Mouse (Mus musculus) hindbrain, embryonic 14.5 days (tissue): ENCODE data around the gene P4ha3. TPM values are rescaled to one million over a fixed set of nuclear protein-coding genes. Genes with fewer than 3 reads are reported as not detected.

Experiments used
- ATAC-seq: fragments of 200-750 bp; cut with Nextera tagmentation; 2 replicates; pipeline ENCODE4 v1.8.0; 2017; ENCODE audit warnings: moderate number of reproducible peaks, mild to moderate bottlenecking, moderate TSS enrichment, moderate library complexity; ENCODE audit not compliant: low FRiP score
- DNase-seq: peaks from one replicate; pipeline ENCODE4 v3.0.0-alpha.2; 2015; ENCODE audit warnings: low spot score
- H3K27ac ChIP-seq: fragments of 300-500 bp; sonication (generic); 2 replicates; pipeline ENCODE4 v1.5.1; 2014; ENCODE audit warnings: mild to moderate bottlenecking, moderate library complexity
- H3K27me3 ChIP-seq: fragments of 300-500 bp; sonication (generic); 2 replicates; pipeline ENCODE4 v1.6.1; 2014; ENCODE audit warnings: mild to moderate bottlenecking, low read length, mixed read lengths; ENCODE audit not compliant: control insufficient read depth, insufficient read depth
- H3K36me3 ChIP-seq: fragments of 300-500 bp; sonication (generic); replicated peaks from 2 replicates; pipeline ENCODE4 v1.6.1; 2014; ENCODE audit not compliant: control insufficient read depth, insufficient read depth
- H3K4me1 ChIP-seq: fragments of 300-500 bp; sonication (generic); replicated peaks from 2 replicates; pipeline ENCODE4 v1.6.1; 2014; ENCODE audit warnings: antibody characterized with exemption, low read length, mixed read lengths; ENCODE audit not compliant: control insufficient read depth, insufficient read depth
- H3K4me2 ChIP-seq: fragments of 300-500 bp; sonication (generic); replicated peaks from 2 replicates; pipeline ENCODE4 v1.6.1; 2014; ENCODE audit warnings: mild to moderate bottlenecking, moderate library complexity
- H3K4me3 ChIP-seq: fragments of 300-500 bp; sonication (generic); replicated peaks from 2 replicates; pipeline ENCODE4 v1.5.1; 2014; ENCODE audit warnings: mild to moderate bottlenecking, low read length
- H3K9ac ChIP-seq: fragments of 300-500 bp; sonication (generic); 2 replicates; pipeline ENCODE4 v1.6.1; 2014
- H3K9me3 ChIP-seq: fragments of 300-500 bp; sonication (generic); 2 replicates; pipeline ENCODE4 v1.6.1; 2016; ENCODE audit warnings: low read length; ENCODE audit not compliant: control insufficient read depth
- WGBS: fragments of 180-500 bp; shearing (Covaris S2); extraction: QIAGEN DNeasy Blood & Tissue Kit; methylation state at CpG from one replicate; pipeline ENCODE4 v1.1.7; 2014; 5-methylcytosine and 5-hydroxymethylcytosine counted together
- polyA plus RNA-seq: library from polyadenylated mRNA; unstranded; fragments of >200 nt; fragmentation: Nextera tagmentation; extraction: Ambion mirVana; gene quantifications from 2 replicates; pipeline ENCODE4 v1.2.1, GENCODE M21; 2014

Gene P4ha3
- polyA plus RNA-seq, 1 experiment from 2014 or later, result 12.6 TPM

- H3K9me3 ChIP-seq, result no peaks in the 10 kb centered on the region
- H3K4me1 ChIP-seq, result peaks cover 33% of the 10 kb centered on the region
- DNase-seq (no peak), ATAC-seq (no peak)
- WGBS, result 95% methylated on average over 4 of the region's 4 CpGs
- H3K9ac ChIP-seq, result no peak overlapping the region
- H3K36me3 ChIP-seq, result no peaks in the 10 kb centered on the region
- no peak overlapping the region for H3K4me3 ChIP-seq
- no peaks in the 10 kb centered on the region for H3K27me3 ChIP-seq
- no peak overlapping the region for H3K4me2 ChIP-seq
- no peak overlapping the region for H3K27ac ChIP-seq
Observed at GRCm38 (mm10) chr7:100312716-100313115, 27.4 kb downstream of the P4ha3 start.

DNA sequence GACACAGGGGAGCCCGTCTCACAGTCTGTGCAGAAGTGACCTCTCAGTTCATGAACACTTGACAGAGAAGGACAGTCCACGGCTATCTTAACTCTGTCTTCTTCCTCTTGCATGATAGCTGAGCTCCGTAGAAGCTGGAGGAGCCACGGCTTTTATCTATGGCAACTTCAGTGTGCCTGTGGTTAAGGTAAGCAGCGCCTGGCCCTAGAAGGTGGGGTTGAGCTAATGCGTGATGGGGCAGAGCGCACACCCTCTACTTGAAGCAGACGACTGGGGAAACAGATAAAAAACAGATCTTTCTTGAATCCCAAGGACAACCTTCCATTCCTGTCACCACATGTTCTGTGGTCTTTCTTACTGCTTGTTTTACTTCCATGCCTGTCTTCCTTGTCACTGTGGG is 31.6 kb downstream of the P4ha3 start:
- no peak overlapping the region for H3K4me2 ChIP-seq
- H3K4me3 ChIP-seq, result no peak overlapping the region
- H3K9me3 ChIP-seq, result no peaks in the 10 kb centered on the region
- no peaks in the 10 kb centered on the region for H3K4me1 ChIP-seq
- H3K9ac ChIP-seq, result no peak overlapping the region
- no peaks in the 10 kb centered on the region for H3K27me3 ChIP-seq
- DNase-seq (no peak), ATAC-seq (no peak)
- WGBS, result 92% methylated on average over 8 of the region's 8 CpGs
- no peak overlapping the region for H3K27ac ChIP-seq
- H3K36me3 ChIP-seq, result no peaks in the 10 kb centered on the region

DNA sequence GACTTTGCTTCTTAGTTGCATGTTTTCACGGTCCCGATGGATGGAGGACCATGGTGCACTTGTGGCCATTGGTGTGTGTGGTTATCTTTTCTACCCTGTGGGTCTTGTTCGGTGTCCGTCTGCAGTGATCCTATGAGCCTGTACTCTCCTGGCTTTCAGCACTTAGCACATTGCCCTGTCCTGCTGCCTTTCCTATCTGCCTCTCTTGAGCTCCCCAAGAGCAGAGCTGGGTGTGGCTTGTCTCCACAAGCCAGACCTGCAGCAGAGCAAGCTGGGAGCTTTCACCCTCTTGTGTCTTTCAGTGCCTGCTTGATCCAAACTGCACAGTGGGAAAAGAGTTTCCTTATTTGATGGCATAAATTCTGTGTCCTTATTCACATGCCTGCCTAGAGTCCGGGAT is 32.2 kb downstream of the P4ha3 start:
- ATAC-seq (no peak), DNase-seq (no peak)
- Histone ChIP-seq H3K36me3 (no peaks in the 10 kb centered on the region), H3K9ac (no peak overlapping the region), H3K4me2 (no peak overlapping the region), H3K27me3 (no peaks in the 10 kb centered on the region), H3K4me1 (no peaks in the 10 kb centered on the region), H3K4me3 (no peak overlapping the region), H3K9me3 (no peaks in the 10 kb centered on the region), H3K27ac (no peak overlapping the region)
- WGBS, result 97% methylated on average over 5 of the region's 5 CpGs

DNA sequence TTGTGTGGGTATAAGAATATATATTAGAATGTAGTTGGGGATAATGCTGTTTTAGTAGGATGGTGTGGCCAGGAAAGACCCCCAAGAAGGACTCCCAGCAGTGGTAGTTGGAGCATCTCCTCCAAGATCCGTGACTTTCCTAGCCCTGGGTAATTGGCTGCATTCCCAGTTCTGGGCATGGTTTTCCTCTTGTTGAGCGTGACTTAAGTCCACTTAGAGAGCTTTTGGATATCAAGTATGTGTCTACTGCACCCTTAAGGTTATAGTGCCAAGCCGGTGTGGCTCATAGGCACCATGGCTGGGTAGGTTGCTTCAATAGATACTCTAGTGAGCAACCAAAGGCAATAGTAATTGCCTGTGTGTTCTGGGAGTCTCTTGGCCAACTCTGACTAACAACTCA is 38.4 kb downstream of the P4ha3 start:
- Histone ChIP-seq H3K9ac (no peak overlapping the region), H3K27me3 (no peaks in the 10 kb centered on the region), H3K27ac (no peak overlapping the region), H3K4me1 (no peaks in the 10 kb centered on the region), H3K4me3 (no peak overlapping the region), H3K4me2 (no peak overlapping the region), H3K36me3 (peaks cover 29% of the 10 kb centered on the region), H3K9me3 (no peaks in the 10 kb centered on the region)
- WGBS, result 90% methylated on average over 3 of the region's 3 CpGs
- ATAC-seq (no peak), DNase-seq (no peak)

DNA sequence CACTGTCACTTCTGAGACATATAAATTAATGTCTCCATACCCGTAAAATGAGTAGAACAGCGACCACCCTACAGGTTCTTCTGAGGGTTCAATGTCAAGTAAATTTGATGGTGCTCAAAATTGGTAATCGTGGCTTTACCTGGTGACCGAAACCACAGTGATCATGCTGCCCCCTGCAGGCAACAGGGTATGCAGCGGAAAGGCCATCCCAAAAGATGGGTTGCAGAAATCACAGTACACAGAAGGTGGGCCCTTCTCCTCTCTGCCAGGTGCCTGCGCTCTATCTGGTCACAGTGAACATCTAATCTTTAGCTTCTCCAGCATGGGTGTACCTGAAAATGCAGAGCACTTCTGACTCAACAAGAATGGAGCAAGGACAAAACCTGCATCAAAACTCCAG is 40.2 kb downstream of the P4ha3 start:
- H3K36me3 ChIP-seq, result peaks cover 40% of the 10 kb centered on the region
- no peaks in the 10 kb centered on the region for H3K4me1 ChIP-seq
- no peak overlapping the region for H3K4me2 ChIP-seq
- 79% methylated on average over 6 of the region's 6 CpGs for WGBS
- peak; percentile 67 for DNase-seq
- no peak for ATAC-seq
- no peaks in the 10 kb centered on the region for H3K9me3 ChIP-seq
- no peak overlapping the region for H3K27ac ChIP-seq
- H3K9ac ChIP-seq, result no peak overlapping the region
- H3K27me3 ChIP-seq, result no peaks in the 10 kb centered on the region
- no peak overlapping the region for H3K4me3 ChIP-seq

GRCm38 (mm10) chr7:100327514-100327913 is 42.2 kb downstream of the P4ha3 start:
- no peak overlapping the region for H3K9ac ChIP-seq
- DNase-seq (no peak), ATAC-seq (no peak)
- 92% methylated on average over 7 of the region's 7 CpGs for WGBS
- H3K36me3 ChIP-seq, result peaks cover 59% of the 10 kb centered on the region
- H3K4me3 ChIP-seq, result no peak overlapping the region
- no peak overlapping the region for H3K27ac ChIP-seq
- no peaks in the 10 kb centered on the region for H3K9me3 ChIP-seq
- no peaks in the 10 kb centered on the region for H3K27me3 ChIP-seq
- H3K4me1 ChIP-seq, result no peaks in the 10 kb centered on the region
- H3K4me2 ChIP-seq, result no peak overlapping the region

GRCm38 (mm10) chr7:100328636-100329035 is 43.3 kb downstream of the P4ha3 start:
- ATAC-seq, result no peak
- H3K9me3 ChIP-seq, result no peaks in the 10 kb centered on the region
- DNase-seq, result no peak
- H3K27ac ChIP-seq, result no peak overlapping the region
- H3K4me3 ChIP-seq, result no peak overlapping the region
- H3K4me1 ChIP-seq, result no peaks in the 10 kb centered on the region
- H3K4me2 ChIP-seq, result no peak overlapping the region
- H3K27me3 ChIP-seq, result no peaks in the 10 kb centered on the region
- no peak overlapping the region for H3K9ac ChIP-seq
- 97% methylated on average over 4 of the region's 4 CpGs for WGBS
- H3K36me3 ChIP-seq, result peaks cover 70% of the 10 kb centered on the region

GRCm38 (mm10) chr7:100331269-100331668 is 45.9 kb downstream of the P4ha3 start:
- H3K27me3 ChIP-seq, result no peaks in the 10 kb centered on the region
- no peak overlapping the region for H3K4me3 ChIP-seq
- H3K27ac ChIP-seq, result no peak overlapping the region
- H3K9me3 ChIP-seq, result no peaks in the 10 kb centered on the region
- no peak overlapping the region for H3K9ac ChIP-seq
- no peaks in the 10 kb centered on the region for H3K4me1 ChIP-seq
- 99% methylated on average over 3 of the region's 3 CpGs for WGBS
- DNase-seq (no peak), ATAC-seq (no peak)
- peaks cover 91% of the 10 kb centered on the region for H3K36me3 ChIP-seq
- no peak overlapping the region for H3K4me2 ChIP-seq

- Histone ChIP-seq H3K27me3 (no peaks in the 10 kb centered on the region), H3K4me2 (no peak overlapping the region), H3K9me3 (no peaks in the 10 kb centered on the region), H3K9ac (no peak overlapping the region), H3K4me1 (no peaks in the 10 kb centered on the region), H3K27ac (no peak overlapping the region), H3K4me3 (no peak overlapping the region), H3K36me3 (peaks cover 97% of the 10 kb centered on the region)
- ATAC-seq, result no peak
- DNase-seq, result no peak
- 97% methylated on average over 2 of the region's 2 CpGs for WGBS
Observed at GRCm38 (mm10) chr7:100335921-100336320, 50.6 kb downstream of the P4ha3 start.

DNA sequence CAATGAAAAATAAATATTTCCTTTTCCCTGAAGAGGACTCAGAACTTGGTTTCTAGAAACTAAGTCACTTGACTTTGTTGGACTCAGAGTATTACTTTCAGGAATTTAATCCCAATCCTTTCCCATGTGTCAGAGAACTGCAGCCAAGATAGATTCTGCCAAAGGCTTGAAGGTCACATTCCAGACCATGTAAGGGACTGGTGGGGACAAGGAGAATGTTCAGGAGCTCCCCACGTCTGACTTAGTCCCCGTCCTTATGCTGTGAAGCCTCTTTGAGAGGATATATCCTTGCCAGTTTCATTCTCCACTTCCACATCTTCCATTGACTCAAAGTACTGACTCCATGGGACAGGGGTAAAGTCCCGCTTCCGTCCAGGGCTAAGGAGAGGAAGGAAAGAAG is 69.7 kb downstream of the P4ha3 start:
- Histone ChIP-seq H3K36me3 (peaks cover 31% of the 10 kb centered on the region), H3K4me3 (no peak overlapping the region), H3K9ac (no peak overlapping the region), H3K4me2 (no peak overlapping the region), H3K9me3 (no peaks in the 10 kb centered on the region), H3K27ac (no peak overlapping the region), H3K27me3 (no peaks in the 10 kb centered on the region), H3K4me1 (no peaks in the 10 kb centered on the region)
- no peak for ATAC-seq
- WGBS, result 88% methylated on average over 4 of the region's 4 CpGs
- DNase-seq, result no peak
